Mouse (Mus musculus): ENCODE data around the gene Gm49510. TPM values are rescaled to one million over a fixed set of nuclear protein-coding genes. Genes with fewer than 3 reads are reported as not detected.
"Not testable (repeated sequence)": the region's sequence is repeated elsewhere in the genome, so short reads cannot be mapped to it uniquely, and the experiment has no call there.

Gm49510 gene
- total and polyA plus RNA-seq, 3 experiments: 1.4 to 8.2 TPM; not detected in 1

GRCm38 (mm10) chr15:78876991-78877809 is 22.3 kb upstream of the Gm49510 start, which contains the start of gene Gga1:
TSS of gene Gga1 (plus strand) at chr15:78877190.
- no peaks in the 10 kb centered on the region for H3K27me3 ChIP-seq (ENCODE audit: insufficient read depth, low read length)
- ATAC-seq (ENCODE audit: extremely low read depth, insufficient number of reproducible peaks, low FRiP score, poor library complexity, severe bottlenecking) (peak; percentile 67), DNase-seq (ENCODE audit: low spot score) (peak; percentile 93)
- TF ChIP-seq GATA1 (IDR thresholded peaks at IDR 0.05; ENCODE audit: borderline replicate concordance, low read length): no peak
- TF ChIP-seq CTCF (IDR thresholded peaks at IDR 0.05; ENCODE audit: low read depth, low read length): no peak
- no peak for TF ChIP-seq GATA2 (IDR thresholded peaks at IDR 0.05; ENCODE audit: borderline replicate concordance, low read depth, low read length)
- TF ChIP-seq TAL1 (conservative IDR thresholded peaks at IDR 0.05; ENCODE audit: low read depth, low read length): no peak
- no peak for TF ChIP-seq POLR2AphosphoS5 (IDR thresholded peaks at IDR 0.05; ENCODE audit: insufficient replicate concordance, low read depth, low read length)
- H3K4me1 ChIP-seq (ENCODE audit: insufficient read depth, low read depth, low read length): peaks cover 78% of the 10 kb centered on the region
- H3K36me3 ChIP-seq (replicated peaks): peaks cover 33% of the 10 kb centered on the region
- no peaks in the 10 kb centered on the region for H3K9me3 ChIP-seq (replicated peaks)
- H3K4me3 ChIP-seq (ENCODE audit: low read depth, low read length): peak within 1 kb of the TSS; percentile 85

GRCm38 (mm10) chr15:78877810-78878390 is 21.6 kb upstream of the Gm49510 start:
- Histone ChIP-seq H3K4me3 (ENCODE audit: low read depth, low read length) (peak overlapping the region; percentile 85), H3K4me1 (ENCODE audit: insufficient read depth, low read depth, low read length) (peaks cover 72% of the 10 kb centered on the region), H3K9me3 (replicated peaks) (no peaks in the 10 kb centered on the region), H3K36me3 (replicated peaks) (peaks cover 40% of the 10 kb centered on the region), H3K27me3 (ENCODE audit: insufficient read depth, low read length) (no peaks in the 10 kb centered on the region)
- DNase-seq (ENCODE audit: low spot score) (no peak), ATAC-seq (ENCODE audit: extremely low read depth, insufficient number of reproducible peaks, low FRiP score, poor library complexity, severe bottlenecking) (no peak)
- no peak for TF ChIP-seq GATA1 (IDR thresholded peaks at IDR 0.05; ENCODE audit: borderline replicate concordance, low read length)
- TF ChIP-seq TAL1 (conservative IDR thresholded peaks at IDR 0.05; ENCODE audit: low read depth, low read length): no peak
- no peak for TF ChIP-seq GATA2 (IDR thresholded peaks at IDR 0.05; ENCODE audit: borderline replicate concordance, low read depth, low read length)
- no peak for TF ChIP-seq CTCF (IDR thresholded peaks at IDR 0.05; ENCODE audit: low read depth, low read length)
- TF ChIP-seq POLR2AphosphoS5 (IDR thresholded peaks at IDR 0.05; ENCODE audit: insufficient replicate concordance, low read depth, low read length): no peak

- DNase-seq (ENCODE audit: low spot score): not testable (repeated sequence)
Measured at GRCm38 (mm10) chr15:78878792-78879516, 20.5 kb upstream of the Gm49510 start.

GRCm38 (mm10) chr15:78880432-78880831 is 19.0 kb upstream of the Gm49510 start:
- DNase-seq (ENCODE audit: low spot score) (no peak), ATAC-seq (ENCODE audit: extremely low read depth, insufficient number of reproducible peaks, low FRiP score, poor library complexity, severe bottlenecking) (no peak)
- H3K4me1 ChIP-seq (ENCODE audit: insufficient read depth, low read depth, low read length): peaks cover 61% of the 10 kb centered on the region
- H3K27me3 ChIP-seq (ENCODE audit: insufficient read depth, low read length): no peaks in the 10 kb centered on the region
- H3K36me3 ChIP-seq (replicated peaks): peaks cover 64% of the 10 kb centered on the region
- no peak overlapping the region for H3K4me3 ChIP-seq (ENCODE audit: low read depth, low read length)
- no peak for TF ChIP-seq POLR2AphosphoS5 (IDR thresholded peaks at IDR 0.05; ENCODE audit: insufficient replicate concordance, low read depth, low read length)
- TF ChIP-seq GATA1 (IDR thresholded peaks at IDR 0.05; ENCODE audit: borderline replicate concordance, low read length): no peak
- TF ChIP-seq GATA2 (IDR thresholded peaks at IDR 0.05; ENCODE audit: borderline replicate concordance, low read depth, low read length): no peak
- no peak for TF ChIP-seq CTCF (IDR thresholded peaks at IDR 0.05; ENCODE audit: low read depth, low read length)
- TF ChIP-seq TAL1 (conservative IDR thresholded peaks at IDR 0.05; ENCODE audit: low read depth, low read length): no peak
- H3K9me3 ChIP-seq (replicated peaks): no peaks in the 10 kb centered on the region

More at GRCm38 (mm10) chr15:78878792-78879516, 20.5 kb upstream of the Gm49510 start:
- Histone ChIP-seq H3K4me1 (ENCODE audit: insufficient read depth, low read depth, low read length) (peaks cover 72% of the 10 kb centered on the region), H3K36me3 (replicated peaks) (peaks cover 51% of the 10 kb centered on the region), H3K4me3 (ENCODE audit: low read depth, low read length) (peak overlapping the region; percentile 28; the same call in 1 of the 2 replicates)
- H3K27me3 ChIP-seq (ENCODE audit: insufficient read depth, low read length); H3K9me3 ChIP-seq (replicated peaks): not testable (repeated sequence)
- ATAC-seq (ENCODE audit: extremely low read depth, insufficient number of reproducible peaks, low FRiP score, poor library complexity, severe bottlenecking): 0 out of 2 replicates have a peak, but pooled peaks have one; percentile 16

GRCm38 (mm10) chr15:78881828-78882227 is 17.6 kb upstream of the Gm49510 start:
- no peak for ATAC-seq (ENCODE audit: extremely low read depth, insufficient number of reproducible peaks, low FRiP score, poor library complexity, severe bottlenecking)
- Histone ChIP-seq H3K4me1 (ENCODE audit: insufficient read depth, low read depth, low read length) (peaks cover 47% of the 10 kb centered on the region), H3K27me3 (ENCODE audit: insufficient read depth, low read length) (no peaks in the 10 kb centered on the region), H3K4me3 (ENCODE audit: low read depth, low read length) (no peak overlapping the region), H3K36me3 (replicated peaks) (peaks cover 78% of the 10 kb centered on the region), H3K9me3 (replicated peaks) (no peaks in the 10 kb centered on the region)
- TF ChIP-seq GATA1 (IDR thresholded peaks at IDR 0.05; ENCODE audit: borderline replicate concordance, low read length): no peak
- TF ChIP-seq POLR2AphosphoS5 (IDR thresholded peaks at IDR 0.05; ENCODE audit: insufficient replicate concordance, low read depth, low read length): no peak
- TF ChIP-seq CTCF (IDR thresholded peaks at IDR 0.05; ENCODE audit: low read depth, low read length): no peak
- no peak for TF ChIP-seq TAL1 (conservative IDR thresholded peaks at IDR 0.05; ENCODE audit: low read depth, low read length)
- no peak for TF ChIP-seq GATA2 (IDR thresholded peaks at IDR 0.05; ENCODE audit: borderline replicate concordance, low read depth, low read length)
- no peak for DNase-seq (ENCODE audit: low spot score)

- DNase-seq (ENCODE audit: low spot score) (no peak), ATAC-seq (ENCODE audit: extremely low read depth, insufficient number of reproducible peaks, low FRiP score, poor library complexity, severe bottlenecking) (no peak)
- H3K36me3 ChIP-seq (replicated peaks): peaks cover 98% of the 10 kb centered on the region
- TF ChIP-seq GATA2 (IDR thresholded peaks at IDR 0.05; ENCODE audit: borderline replicate concordance, low read depth, low read length): no peak
- TF ChIP-seq POLR2AphosphoS5 (IDR thresholded peaks at IDR 0.05; ENCODE audit: insufficient replicate concordance, low read depth, low read length): no peak
- TF ChIP-seq CTCF (IDR thresholded peaks at IDR 0.05; ENCODE audit: low read depth, low read length): no peak
- TF ChIP-seq GATA1 (IDR thresholded peaks at IDR 0.05; ENCODE audit: borderline replicate concordance, low read length): no peak
- no peak for TF ChIP-seq TAL1 (conservative IDR thresholded peaks at IDR 0.05; ENCODE audit: low read depth, low read length)
- no peaks in the 10 kb centered on the region for H3K27me3 ChIP-seq (ENCODE audit: insufficient read depth, low read length)
- H3K9me3 ChIP-seq (replicated peaks): no peaks in the 10 kb centered on the region
- H3K4me3 ChIP-seq (ENCODE audit: low read depth, low read length): peak overlapping the region; percentile 63; the same call in 1 of the 2 replicates
- H3K4me1 ChIP-seq (ENCODE audit: insufficient read depth, low read depth, low read length): peaks cover 75% of the 10 kb centered on the region
Measured at GRCm38 (mm10) chr15:78889401-78889853, 10.0 kb upstream of the Gm49510 start.

Data from G1E (cell line).